Mouse (Mus musculus) ES-Bruce4 (cell line): Measurements from ENCODE around the gene Slc25a19.

Source experiments
- CTCF ChIP-seq: IDR thresholded peaks from one replicate; pipeline ENCODE4 v1.8.1; 2011; ENCODE audit warnings: low read depth, low read length
- EP300 ChIP-seq: IDR thresholded peaks from 2 replicates; pipeline ENCODE4 v1.6.1; 2011; ENCODE audit warnings: low read depth, low read length; ENCODE audit not compliant: insufficient read depth
- POLR2A ChIP-seq: IDR thresholded peaks from one replicate; pipeline ENCODE4 v1.8.1; 2011; ENCODE audit warnings: low read length; ENCODE audit not compliant: insufficient read depth

GRCm38 (mm10) chr11:115644308-115644707 lies 16.2 kb upstream of the Slc25a19 start:
- TF ChIP-seq CTCF (no peak), EP300 (no peak), POLR2A (no peak)
